Mouse (Mus musculus): ENCODE results near the gene Smpd2. TPM values are rescaled to one million over a fixed set of nuclear protein-coding genes. Genes with fewer than 3 reads are reported as not detected.

The Smpd2 gene
- total RNA-seq (2021) = 10 to 100 TPM; 45.4 to 48.7 TPM

DNA sequence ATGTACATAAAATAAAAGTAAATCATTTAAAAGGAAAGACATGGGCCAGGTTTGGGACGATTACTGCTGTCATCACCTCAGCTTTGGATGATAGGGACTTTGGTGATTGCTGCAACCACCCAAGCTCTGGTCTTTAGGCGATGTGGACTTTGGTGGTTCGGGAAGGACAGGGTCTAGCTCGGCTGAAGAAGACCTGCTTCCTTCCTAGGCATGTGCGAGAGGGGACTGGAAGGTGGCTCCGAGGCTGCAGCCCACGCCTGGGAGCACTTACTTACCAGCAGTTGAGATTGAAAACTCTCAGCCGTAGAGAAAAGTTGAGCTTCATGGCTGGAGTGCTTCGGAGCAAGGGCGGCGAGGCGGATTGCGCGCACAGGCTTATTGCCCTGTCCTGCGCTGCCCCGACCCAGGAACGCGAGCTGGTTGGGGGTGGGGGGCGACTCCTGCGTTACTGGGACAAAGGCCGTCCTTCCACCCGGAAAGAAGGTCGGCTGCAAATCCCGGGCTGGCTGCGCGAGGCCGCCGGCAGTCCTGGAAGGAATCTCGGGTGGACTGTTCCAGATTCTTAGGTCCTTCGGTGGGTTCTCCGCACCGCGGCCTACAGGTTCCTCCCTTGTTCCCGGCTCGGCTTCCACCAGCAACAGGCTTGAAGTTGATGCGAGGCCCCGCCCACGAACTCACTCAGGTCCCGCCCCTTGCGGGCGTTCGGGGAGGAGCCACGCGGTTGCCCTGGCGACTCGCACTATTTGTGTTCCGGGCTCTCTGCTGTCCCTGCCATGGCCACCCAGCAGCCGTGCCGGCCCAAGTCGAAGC, at the start of gene Smpd2, which contains the start of gene Ppil6:
Smpd2 (minus strand) TSS at position 662 of the 810 bp plus-strand sequence.
Ppil6 (plus strand) TSS at position 732 of the 810 bp plus-strand sequence.
- peak; percentile 97 for DNase-seq

GRCm38 (mm10) chr10:41538986-41539385, 48.8 kb upstream of the Smpd2 start:
- no peak for DNase-seq

DNA sequence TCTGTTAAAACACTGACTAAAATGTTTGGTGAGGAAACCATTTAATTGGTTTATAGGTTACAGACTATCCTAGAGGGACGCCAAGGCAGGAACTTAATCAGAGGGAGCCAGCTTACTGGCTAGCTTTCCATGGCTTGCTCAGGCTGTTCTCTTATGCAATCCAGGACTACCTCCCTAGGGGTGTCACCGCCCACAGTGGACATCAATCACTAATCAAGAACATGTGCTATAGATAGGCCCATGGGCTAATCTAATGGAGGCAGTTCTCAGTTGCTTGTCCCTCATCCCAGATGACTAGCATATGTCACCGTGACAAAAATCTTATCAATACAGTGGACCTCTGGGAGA, 47.8 kb upstream of the Smpd2 start:
- DNase-seq = no peak

DNA sequence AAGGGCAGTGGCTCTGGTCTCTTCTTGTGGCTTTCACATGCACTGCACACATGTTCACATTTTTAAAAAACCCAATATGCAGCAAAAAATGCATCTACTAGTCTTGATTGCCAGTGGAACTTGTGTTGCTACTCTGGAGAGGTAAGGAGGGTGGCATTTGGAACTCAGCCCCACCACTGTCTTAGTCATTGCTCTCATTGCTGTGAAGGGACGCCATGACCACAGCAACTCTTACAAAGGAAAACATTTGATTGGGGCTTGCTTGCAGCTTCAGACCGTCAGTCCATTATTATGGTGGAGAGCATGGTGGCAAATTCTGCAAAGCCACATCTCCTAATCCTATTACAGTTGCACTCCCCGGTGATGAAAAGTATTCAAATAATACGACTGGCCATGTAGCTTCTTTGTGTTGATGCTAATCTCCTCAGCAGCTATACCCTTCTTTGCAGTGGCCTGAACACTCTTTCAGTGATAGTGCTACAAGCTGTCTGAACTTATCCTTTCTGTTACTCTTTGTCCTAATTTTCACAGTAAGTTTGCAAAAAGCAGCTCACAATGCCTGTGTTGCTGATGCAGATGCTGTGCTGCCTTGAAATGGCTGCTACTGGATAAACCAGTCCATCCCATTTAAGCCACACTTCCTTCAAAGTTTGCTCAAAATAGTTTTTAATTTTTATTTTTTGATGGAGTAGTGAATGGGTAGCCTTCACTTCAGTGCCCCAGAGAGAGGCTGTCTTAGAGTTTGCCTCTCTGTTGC, 47.2 kb upstream of the Smpd2 start:
- no peak for DNase-seq

GRCm38 (mm10) chr10:41536714-41537113, 46.5 kb upstream of the Smpd2 start:
- DNase-seq = no peak

- DNase-seq = no peak
Measured at GRCm38 (mm10) chr10:41535991-41536390, 45.8 kb upstream of the Smpd2 start.

GRCm38 (mm10) chr10:41529972-41530371, 39.8 kb upstream of the Smpd2 start:
- no peak for DNase-seq

DNA sequence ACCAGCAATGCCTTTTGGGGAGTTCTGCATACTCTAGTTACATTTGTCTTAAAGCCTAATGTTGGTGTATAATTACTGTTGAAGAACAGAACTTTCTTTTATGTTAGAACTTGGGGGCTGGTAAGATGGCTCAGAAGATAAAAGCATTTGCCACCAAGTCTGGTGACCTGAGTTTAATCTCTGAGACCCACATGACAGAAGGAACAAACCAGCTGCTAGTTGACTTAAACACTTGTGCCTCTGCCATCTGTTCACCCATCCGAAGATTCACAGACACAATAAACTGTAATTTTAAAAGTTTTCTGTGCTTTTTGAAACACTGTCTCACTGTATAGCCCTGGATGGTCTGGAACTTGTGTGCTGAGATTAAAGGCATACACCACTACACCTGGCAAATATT, 35.5 kb upstream of the Smpd2 start:
- DNase-seq = no peak

DNA sequence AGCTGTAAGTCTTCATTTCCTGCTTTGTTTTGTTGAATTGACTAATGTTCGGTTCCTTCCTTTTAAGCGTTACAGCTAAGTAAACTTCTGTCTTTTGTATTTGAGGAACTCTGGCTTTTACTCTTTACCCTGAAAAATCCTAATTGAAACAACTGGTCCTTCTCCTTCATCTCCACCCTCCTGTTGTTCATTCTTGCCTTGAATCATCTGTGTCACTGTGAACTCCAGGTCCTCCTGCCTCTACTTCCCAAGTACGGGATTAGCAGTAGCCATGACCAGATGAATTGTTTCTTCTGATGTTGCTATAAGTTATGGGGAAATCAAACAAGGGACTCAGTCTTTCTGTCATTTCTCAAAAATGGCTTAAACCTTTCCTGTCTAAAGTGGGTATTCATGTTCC, 33.2 kb upstream of the Smpd2 start:
- DNase-seq = no peak

DNA sequence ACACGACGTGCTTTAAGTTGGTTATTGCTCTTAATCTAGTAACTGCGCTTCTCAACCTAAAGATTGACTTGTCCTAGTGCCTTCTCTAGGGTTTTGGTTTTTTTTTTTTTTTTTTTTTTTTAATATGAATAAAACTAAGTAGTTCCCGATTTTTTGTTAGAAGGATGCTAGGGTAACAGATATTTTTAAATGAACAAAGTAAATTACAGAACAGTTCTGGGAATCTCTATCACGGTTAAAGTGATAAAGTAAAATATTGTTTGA, 30.2 kb upstream of the Smpd2 start:
- no peak for DNase-seq

GRCm38 (mm10) chr10:41519640-41520409, 29.7 kb upstream of the Smpd2 start:
- DNase-seq = peak; percentile 68

DNA sequence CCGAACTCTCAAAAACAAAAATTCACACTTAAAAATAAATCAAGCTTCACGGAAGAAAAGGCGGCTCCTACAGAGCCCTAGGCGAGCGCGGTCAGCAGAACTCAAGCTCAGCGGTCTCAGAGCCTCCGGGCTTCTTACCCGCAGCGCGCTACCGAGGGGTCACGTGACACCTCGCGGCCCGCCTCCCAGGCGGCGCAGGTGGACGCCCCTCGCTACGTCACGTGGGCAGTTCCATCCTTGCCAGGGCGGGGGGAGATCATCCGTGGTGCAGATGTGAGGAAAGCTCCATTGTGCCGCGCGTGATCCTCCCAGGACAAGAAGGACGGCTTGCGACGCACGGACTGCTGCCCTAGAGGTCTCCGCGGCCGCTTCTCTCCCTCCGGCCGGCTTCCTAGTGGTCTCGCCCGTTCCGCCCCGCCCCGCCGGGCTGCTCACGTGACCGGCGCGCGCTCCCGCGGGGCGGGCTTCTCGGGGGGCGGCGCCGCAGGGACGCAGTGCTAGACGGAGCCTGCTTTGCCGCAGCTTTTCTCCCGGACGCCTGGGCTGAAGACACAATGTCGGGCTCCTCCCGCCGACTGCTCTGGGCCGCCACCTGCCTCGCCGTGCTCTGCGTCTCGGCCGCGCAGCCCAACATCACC, 28.9 kb upstream of the Smpd2 start, which contains the start of gene Cd164:
Cd164 (plus strand) TSS at position 434 of the 638 bp plus-strand sequence.
- peak; percentile 94 for DNase-seq

DNA sequence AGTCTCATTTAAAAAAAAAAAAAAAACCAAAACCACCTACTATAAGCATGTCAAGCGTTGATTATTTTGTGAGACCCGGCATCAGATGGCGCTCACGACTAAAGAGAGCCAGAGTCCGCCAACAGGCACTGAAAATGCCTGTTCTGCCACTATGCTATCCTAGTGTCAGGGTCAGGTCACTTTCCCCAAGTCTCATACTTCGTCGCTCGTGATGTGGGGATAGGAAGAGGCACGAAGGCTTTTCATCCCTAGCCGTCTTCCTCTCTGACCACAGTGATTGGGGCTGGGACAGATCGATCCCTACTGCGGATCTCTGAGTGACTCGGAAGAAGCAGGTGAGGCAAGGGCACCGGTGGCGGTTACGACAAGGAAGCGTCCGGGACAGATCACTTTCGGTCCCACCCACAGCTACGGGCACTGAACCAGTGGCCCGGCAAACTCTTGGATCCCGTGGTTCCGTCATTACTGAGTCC, 28.4 kb upstream of the Smpd2 start:
- peak; percentile 79 for DNase-seq

GRCm38 (mm10) chr10:41514921-41515320, 24.8 kb upstream of the Smpd2 start:
- no peak for DNase-seq

DNA sequence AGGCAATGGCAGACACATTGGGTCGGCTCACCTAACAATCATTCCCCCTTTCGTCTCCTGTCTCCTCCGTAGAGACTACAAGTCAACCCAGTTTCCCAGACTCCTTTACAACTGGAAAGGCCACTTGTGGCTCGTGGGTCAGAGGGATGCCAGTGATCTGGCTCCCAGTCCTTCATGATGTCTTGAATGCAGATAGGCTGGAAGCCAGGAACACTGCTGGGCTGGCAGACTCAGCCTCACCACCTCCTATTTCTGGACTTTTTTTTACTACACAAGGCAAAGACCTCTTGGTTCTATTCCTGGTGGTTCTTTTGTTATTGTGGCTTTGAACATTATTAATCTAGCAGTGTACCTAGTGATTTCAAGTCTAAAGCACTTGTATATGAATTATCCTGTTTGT, 24.1 kb upstream of the Smpd2 start:
- DNase-seq = peak; percentile 12

DNA sequence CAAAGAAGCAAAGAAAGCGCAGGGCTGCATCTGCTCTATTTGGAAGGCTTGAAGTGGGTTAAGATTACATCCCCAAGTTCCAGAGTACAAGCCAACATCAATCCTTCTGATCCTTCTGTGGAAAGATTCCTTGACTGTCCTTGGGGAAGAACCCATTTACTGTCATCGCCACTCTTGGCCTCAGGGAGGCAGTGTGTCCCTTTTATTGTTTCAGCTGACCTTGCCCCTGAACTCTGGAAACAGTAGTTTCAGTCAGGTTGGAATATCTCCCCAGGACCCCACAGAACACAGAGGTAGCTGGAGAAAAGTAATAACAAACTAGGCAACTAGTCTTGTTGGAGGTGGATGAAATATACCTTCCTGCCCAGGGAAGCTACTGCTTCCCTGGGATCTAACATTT, 19.0 kb upstream of the Smpd2 start:
- DNase-seq = peak; percentile 34

DNA sequence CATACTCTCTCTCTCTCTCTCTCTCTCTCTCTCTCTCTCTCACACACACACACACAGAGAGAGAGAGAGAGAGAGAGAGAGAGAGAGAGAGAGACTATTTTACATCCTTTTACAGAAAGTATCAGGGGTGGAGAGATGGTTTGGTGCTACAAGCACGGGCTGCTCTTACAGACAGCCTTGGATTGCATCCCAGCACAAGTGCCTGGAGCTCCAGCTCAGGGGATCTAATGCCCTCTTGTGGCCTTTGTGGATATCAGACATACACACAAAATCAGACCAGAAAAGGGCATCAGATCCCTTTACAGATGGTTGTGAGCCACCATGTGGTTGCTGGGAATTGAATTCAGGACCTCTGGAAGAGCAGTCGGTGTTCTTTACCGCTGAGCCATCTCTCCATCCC, 15.3 kb upstream of the Smpd2 start:
- DNase-seq = peak; percentile 75

GRCm38 (mm10) chr10:41504996-41505395, 14.8 kb upstream of the Smpd2 start:
- DNase-seq = no peak

GRCm38 (mm10) chr10:41500941-41501340, 10.8 kb upstream of the Smpd2 start:
- DNase-seq = peak; percentile 60

GRCm38 (mm10) chr10:41491111-41491510, 942 bp upstream of the Smpd2 start:
- DNase-seq = no peak

DNA sequence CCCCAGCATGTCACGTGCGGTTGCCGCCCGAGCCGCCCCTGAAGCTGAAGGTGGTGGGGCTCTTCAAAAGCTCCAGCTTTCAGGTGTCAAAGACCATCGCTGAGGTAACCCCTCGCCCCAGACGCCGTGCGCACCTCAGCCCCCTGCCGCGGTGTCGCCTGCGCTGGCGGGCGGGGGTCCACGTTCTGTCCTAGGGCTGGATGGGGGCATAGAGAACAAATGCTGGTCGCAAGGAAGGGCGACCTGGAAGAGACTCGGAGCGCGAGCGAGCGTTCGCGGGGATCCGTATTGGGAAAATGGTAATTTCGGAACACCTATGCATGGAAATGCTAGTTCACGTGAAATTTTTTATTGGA, 327 bp upstream of the Smpd2 start:
- DNase-seq = no peak

GRCm38 (mm10) chr10:41489294-41489693, 875 bp downstream of the Smpd2 start:
- no peak for DNase-seq

DNA sequence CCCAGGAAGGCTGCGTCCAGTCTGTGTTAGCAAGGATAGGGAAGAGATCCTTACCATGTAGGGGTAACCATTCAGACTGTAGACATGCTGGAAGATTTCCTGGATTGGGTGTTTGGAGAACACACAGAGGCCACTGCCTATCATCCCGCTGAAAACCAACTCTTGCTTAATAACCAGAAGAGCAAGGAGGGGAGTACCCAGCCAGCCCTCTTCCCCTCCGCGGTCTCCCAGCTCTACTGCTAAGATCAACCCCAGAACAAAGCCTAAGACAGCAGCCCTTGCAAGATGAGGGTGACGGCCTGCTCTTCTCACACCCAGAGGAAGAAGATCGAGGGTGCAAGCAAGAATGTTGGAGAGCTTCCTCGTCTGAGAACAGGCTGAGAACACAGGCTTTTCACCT, 1.3 kb downstream of the Smpd2 start:
- no peak for DNase-seq
